Mouse (Mus musculus): ENCODE results near the gene Thap4. TPM values are rescaled to one million over a fixed set of nuclear protein-coding genes. Genes with fewer than 3 reads are reported as not detected.
"Not testable (repeated sequence)": the region's sequence is repeated elsewhere in the genome, so short reads cannot be mapped to it uniquely, and the experiment has no call there.

Gene Thap4
- total and polyA plus RNA-seq, 2 experiments from 2014 or later = 53.9 to 57.2 TPM

GRCm38 (mm10) chr1:93669941-93670340, 84.7 kb downstream of the Thap4 start:
- ATAC-seq (ENCODE audit: insufficient read depth, low read depth) (no peak), DNase-seq (ENCODE audit: low spot score) (no peak)
- Histone ChIP-seq H3K4me3 (ENCODE audit: low read depth, low read length) (no peak overlapping the region), H3K9me3 (replicated peaks; ENCODE audit: control insufficient read depth, low read length) (no peaks in the 10 kb centered on the region), H3K27ac (ENCODE audit: low read depth) (no peak overlapping the region), H3K27me3 (ENCODE audit: control insufficient read depth, insufficient read depth, low read length) (no peaks in the 10 kb centered on the region), H3K4me2 (ENCODE audit: low read depth, low read length) (no peak overlapping the region), H3K4me1 (ENCODE audit: control insufficient read depth, insufficient read depth) (peaks cover 17% of the 10 kb centered on the region), H3K36me3 (replicated peaks; ENCODE audit: control insufficient read depth, insufficient read depth, low read length) (no peaks in the 10 kb centered on the region), H3K9ac (replicated peaks; ENCODE audit: low read depth, low read length) (no peak overlapping the region)
- TF ChIP-seq CTCF (IDR thresholded peaks at IDR 0.05; ENCODE audit: low read depth) (no peak), EP300 (IDR thresholded peaks at IDR 0.05; ENCODE audit: low read depth) (no peak)

GRCm38 (mm10) chr1:93668791-93669548, 85.7 kb downstream of the Thap4 start:
- peaks cover 17% of the 10 kb centered on the region for H3K4me1 ChIP-seq (ENCODE audit: control insufficient read depth, insufficient read depth)
- H3K9ac ChIP-seq (replicated peaks; ENCODE audit: low read depth, low read length) = peak overlapping the region; percentile 49
- H3K4me2 ChIP-seq (ENCODE audit: low read depth, low read length) = peak overlapping the region; percentile 70
- H3K4me3 ChIP-seq (ENCODE audit: low read depth, low read length) = peak overlapping the region; percentile 41
- H3K27ac ChIP-seq (ENCODE audit: low read depth) = peak overlapping the region; percentile 71
- H3K9me3 ChIP-seq (replicated peaks; ENCODE audit: control insufficient read depth, low read length) = no peaks in the 10 kb centered on the region
- TF ChIP-seq EP300 (IDR thresholded peaks at IDR 0.05; ENCODE audit: low read depth) (peak; percentile 58; the same call in 1 of the 2 replicates), CTCF (IDR thresholded peaks at IDR 0.05; ENCODE audit: low read depth) (peak; percentile 86)
- DNase-seq (ENCODE audit: low spot score) (peak; percentile 92), ATAC-seq (ENCODE audit: insufficient read depth, low read depth) (peak; percentile 93)
- 5% methylated on average over 17 of the region's 17 CpGs for WGBS
- H3K27me3 ChIP-seq (ENCODE audit: control insufficient read depth, insufficient read depth, low read length) = no peaks in the 10 kb centered on the region
- no peaks in the 10 kb centered on the region for H3K36me3 ChIP-seq (replicated peaks; ENCODE audit: control insufficient read depth, insufficient read depth, low read length)

GRCm38 (mm10) chr1:93667760-93668400, 86.8 kb downstream of the Thap4 start:
- 13% methylated on average over 13 of the region's 13 CpGs for WGBS
- peak overlapping the region; percentile 71 for H3K27ac ChIP-seq (ENCODE audit: low read depth)
- peaks cover 17% of the 10 kb centered on the region for H3K4me1 ChIP-seq (ENCODE audit: control insufficient read depth, insufficient read depth)
- H3K36me3 ChIP-seq (replicated peaks; ENCODE audit: control insufficient read depth, insufficient read depth, low read length) = no peaks in the 10 kb centered on the region
- no peak overlapping the region for H3K4me3 ChIP-seq (ENCODE audit: low read depth, low read length)
- H3K4me2 ChIP-seq (ENCODE audit: low read depth, low read length) = peak overlapping the region; percentile 70; the same call in 1 of the 2 replicates
- no peaks in the 10 kb centered on the region for H3K27me3 ChIP-seq (ENCODE audit: control insufficient read depth, insufficient read depth, low read length)
- H3K9me3 ChIP-seq (replicated peaks; ENCODE audit: control insufficient read depth, low read length) = no peaks in the 10 kb centered on the region
- DNase-seq (ENCODE audit: low spot score) (peak; percentile 65), ATAC-seq (ENCODE audit: insufficient read depth, low read depth) (peak; percentile 51)
- H3K9ac ChIP-seq (replicated peaks; ENCODE audit: low read depth, low read length) = no peak overlapping the region
- TF ChIP-seq EP300 (IDR thresholded peaks at IDR 0.05; ENCODE audit: low read depth) = no peak
- no peak for TF ChIP-seq CTCF (IDR thresholded peaks at IDR 0.05; ENCODE audit: low read depth)

- not testable (repeated sequence) for H3K4me1 ChIP-seq (ENCODE audit: control insufficient read depth, insufficient read depth); H3K9me3 ChIP-seq (replicated peaks; ENCODE audit: control insufficient read depth, low read length); DNase-seq (ENCODE audit: low spot score); H3K4me3 ChIP-seq (ENCODE audit: low read depth, low read length); H3K36me3 ChIP-seq (replicated peaks; ENCODE audit: control insufficient read depth, insufficient read depth, low read length); H3K4me2 ChIP-seq (ENCODE audit: low read depth, low read length); H3K9ac ChIP-seq (replicated peaks; ENCODE audit: low read depth, low read length); ATAC-seq (ENCODE audit: insufficient read depth, low read depth); H3K27me3 ChIP-seq (ENCODE audit: control insufficient read depth, insufficient read depth, low read length); H3K27ac ChIP-seq (ENCODE audit: low read depth)
Observed at GRCm38 (mm10) chr1:93658559-93658958, 96.1 kb downstream of the Thap4 start, which contains the start of gene Stk25. TSS of gene Stk25 (minus strand) at chr1:93658659.

- TF ChIP-seq CTCF (IDR thresholded peaks at IDR 0.05; ENCODE audit: low read depth) (no peak), EP300 (IDR thresholded peaks at IDR 0.05; ENCODE audit: low read depth) (no peak)
- no peak for ATAC-seq (ENCODE audit: insufficient read depth, low read depth)
- no peaks in the 10 kb centered on the region for H3K4me1 ChIP-seq (ENCODE audit: control insufficient read depth, insufficient read depth)
- H3K27ac ChIP-seq (ENCODE audit: low read depth) = no peak overlapping the region
- H3K9ac ChIP-seq (replicated peaks; ENCODE audit: low read depth, low read length) = no peak overlapping the region
- no peak for DNase-seq (ENCODE audit: low spot score)
- H3K9me3 ChIP-seq (replicated peaks; ENCODE audit: control insufficient read depth, low read length) = no peaks in the 10 kb centered on the region
- H3K4me3 ChIP-seq (ENCODE audit: low read depth, low read length) = no peak overlapping the region
- H3K4me2 ChIP-seq (ENCODE audit: low read depth, low read length) = no peak overlapping the region
- H3K27me3 ChIP-seq (ENCODE audit: control insufficient read depth, insufficient read depth, low read length) = no peaks in the 10 kb centered on the region
- H3K36me3 ChIP-seq (replicated peaks; ENCODE audit: control insufficient read depth, insufficient read depth, low read length) = no peaks in the 10 kb centered on the region
- WGBS = 77% methylated on average over 5 of the region's 5 CpGs
Observed at GRCm38 (mm10) chr1:93657025-93657360, 97.7 kb downstream of the Thap4 start.
